Mouse (Mus musculus): ENCODE results near the gene Bcam. TPM values are rescaled to one million over a fixed set of nuclear protein-coding genes. Genes with fewer than 3 reads are reported as not detected.

Bcam gene
- polyA plus RNA-seq, 1 experiment from 2014 or later: 214 TPM

- WGBS: 87% methylated on average over 10 of the region's 10 CpGs
- Histone ChIP-seq H3K36me3 (ENCODE audit: control insufficient read depth, insufficient read depth, low read length) (peaks cover 89% of the 10 kb centered on the region), H3K27ac (ENCODE audit: low read depth, low read length) (no peak overlapping the region), H3K9ac (ENCODE audit: low read depth, low read length) (no peak overlapping the region), H3K27me3 (ENCODE audit: control insufficient read depth, insufficient read depth, low read length) (no peaks in the 10 kb centered on the region), H3K4me3 (ENCODE audit: low read length) (no peak overlapping the region), H3K4me2 (replicated peaks; ENCODE audit: low read depth, low read length) (no peak overlapping the region), H3K4me1 (ENCODE audit: control insufficient read depth, insufficient read depth, low read length) (no peaks in the 10 kb centered on the region), H3K9me3 (ENCODE audit: control insufficient read depth, low read length) (no peaks in the 10 kb centered on the region)
- no peak for ATAC-seq (ENCODE audit: low FRiP score, low TSS enrichment)
These were observed 36.6 kb downstream of the Bcam start for GRCm38 (mm10) chr7:19734178-19734666.

- ATAC-seq (ENCODE audit: low FRiP score, low TSS enrichment): no peak
- Histone ChIP-seq H3K27me3 (ENCODE audit: control insufficient read depth, insufficient read depth, low read length) (no peaks in the 10 kb centered on the region), H3K4me2 (replicated peaks; ENCODE audit: low read depth, low read length) (no peak overlapping the region), H3K9me3 (ENCODE audit: control insufficient read depth, low read length) (peaks cover 3% of the 10 kb centered on the region; the same call in 1 of the 2 replicates), H3K4me1 (ENCODE audit: control insufficient read depth, insufficient read depth, low read length) (no peaks in the 10 kb centered on the region), H3K4me3 (ENCODE audit: low read length) (no peak overlapping the region), H3K27ac (ENCODE audit: low read depth, low read length) (no peak overlapping the region), H3K36me3 (ENCODE audit: control insufficient read depth, insufficient read depth, low read length) (peaks cover 90% of the 10 kb centered on the region), H3K9ac (ENCODE audit: low read depth, low read length) (no peak overlapping the region)
- 90% methylated on average over 4 of the region's 4 CpGs for WGBS
These were observed 44.3 kb downstream of the Bcam start for GRCm38 (mm10) chr7:19726541-19726940.

DNA sequence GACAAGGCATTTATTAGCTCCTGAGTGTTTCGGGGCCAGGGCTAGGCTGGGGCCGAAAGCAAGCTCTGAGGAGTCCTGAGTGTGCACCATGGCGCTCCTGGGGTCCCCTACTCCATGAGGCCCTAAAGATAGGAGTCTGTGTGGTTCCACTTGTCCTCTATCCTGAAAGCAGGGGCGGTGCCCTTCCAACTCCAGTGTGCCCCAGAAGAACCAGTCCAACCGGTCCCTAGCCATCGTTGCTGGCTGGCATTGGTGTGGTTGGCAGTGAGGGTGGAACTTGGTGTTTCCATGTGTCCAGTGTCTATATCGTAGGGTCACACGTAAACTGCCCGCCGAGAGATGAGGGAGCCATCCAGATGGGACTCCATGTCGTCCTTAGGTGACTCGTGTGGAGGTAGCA is 46.6 kb downstream of the Bcam start:
- Histone ChIP-seq H3K9ac (ENCODE audit: low read depth, low read length) (no peak overlapping the region), H3K27me3 (ENCODE audit: control insufficient read depth, insufficient read depth, low read length) (no peaks in the 10 kb centered on the region), H3K4me2 (replicated peaks; ENCODE audit: low read depth, low read length) (no peak overlapping the region), H3K36me3 (ENCODE audit: control insufficient read depth, insufficient read depth, low read length) (peaks cover 75% of the 10 kb centered on the region), H3K27ac (ENCODE audit: low read depth, low read length) (no peak overlapping the region), H3K4me3 (ENCODE audit: low read length) (no peak overlapping the region), H3K9me3 (ENCODE audit: control insufficient read depth, low read length) (peaks cover 15% of the 10 kb centered on the region), H3K4me1 (ENCODE audit: control insufficient read depth, insufficient read depth, low read length) (no peaks in the 10 kb centered on the region)
- no peak for ATAC-seq (ENCODE audit: low FRiP score, low TSS enrichment)
- 93% methylated on average over 12 of the region's 12 CpGs for WGBS

DNA sequence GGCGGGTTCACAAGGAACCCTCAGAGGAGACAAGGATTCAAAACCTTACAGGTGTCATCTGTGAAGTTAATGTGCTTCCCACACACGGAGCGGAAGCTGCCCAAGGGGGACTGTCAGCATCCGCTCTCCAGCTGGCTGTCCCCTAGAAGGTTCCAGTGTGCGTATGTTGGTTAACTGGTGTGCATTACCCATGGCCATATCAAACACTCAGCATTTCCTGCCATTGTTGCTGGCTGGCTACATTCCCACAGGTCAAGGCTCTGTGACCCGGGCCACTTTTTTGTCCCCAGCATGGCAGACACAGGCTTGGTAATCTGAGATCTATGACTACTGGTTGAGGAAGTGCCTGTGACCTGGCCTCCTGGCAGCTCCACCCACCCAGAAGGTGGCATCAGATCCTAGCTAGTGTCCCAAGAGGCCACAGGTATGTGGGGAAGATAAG is 48.0 kb downstream of the Bcam start:
- no peak for ATAC-seq (ENCODE audit: low FRiP score, low TSS enrichment)
- Histone ChIP-seq H3K4me1 (ENCODE audit: control insufficient read depth, insufficient read depth, low read length) (no peaks in the 10 kb centered on the region), H3K4me2 (replicated peaks; ENCODE audit: low read depth, low read length) (no peak overlapping the region), H3K36me3 (ENCODE audit: control insufficient read depth, insufficient read depth, low read length) (peaks cover 64% of the 10 kb centered on the region), H3K27me3 (ENCODE audit: control insufficient read depth, insufficient read depth, low read length) (no peaks in the 10 kb centered on the region), H3K4me3 (ENCODE audit: low read length) (no peak overlapping the region), H3K27ac (ENCODE audit: low read depth, low read length) (peak overlapping the region; percentile 37; the same call in 1 of the 2 replicates), H3K9ac (ENCODE audit: low read depth, low read length) (no peak overlapping the region), H3K9me3 (ENCODE audit: control insufficient read depth, low read length) (peaks cover 15% of the 10 kb centered on the region)
- 91% methylated on average over 6 of the region's 6 CpGs for WGBS

DNA sequence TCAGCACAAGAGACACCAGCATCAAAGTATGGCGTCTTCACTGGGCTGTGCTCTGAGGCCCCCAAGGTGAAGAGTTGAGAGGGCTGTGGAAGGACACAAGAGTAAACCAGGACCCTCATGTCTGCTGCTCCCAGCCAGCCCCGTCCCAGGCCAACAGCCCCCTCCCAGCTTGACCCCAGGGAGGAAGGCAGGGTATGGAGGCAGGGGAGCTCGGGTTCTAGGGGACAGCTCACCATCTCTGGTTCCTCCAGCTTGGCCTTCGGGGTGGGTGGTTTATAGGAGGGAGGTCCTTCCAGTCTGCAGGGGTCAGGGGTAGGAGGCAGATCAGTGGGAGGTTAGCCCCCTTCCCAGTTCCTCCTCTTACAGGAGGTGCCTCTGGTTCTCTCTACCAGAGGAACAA is 51.6 kb downstream of the Bcam start:
- H3K9ac ChIP-seq (ENCODE audit: low read depth, low read length): no peak overlapping the region
- H3K27ac ChIP-seq (ENCODE audit: low read depth, low read length): no peak overlapping the region
- H3K4me1 ChIP-seq (ENCODE audit: control insufficient read depth, insufficient read depth, low read length): peaks cover 7% of the 10 kb centered on the region; the same call in 1 of the 2 replicates
- peaks cover 36% of the 10 kb centered on the region for H3K36me3 ChIP-seq (ENCODE audit: control insufficient read depth, insufficient read depth, low read length)
- H3K27me3 ChIP-seq (ENCODE audit: control insufficient read depth, insufficient read depth, low read length): no peaks in the 10 kb centered on the region
- 86% methylated on average over 4 of the region's 4 CpGs for WGBS
- no peak overlapping the region for H3K4me3 ChIP-seq (ENCODE audit: low read length)
- no peak for ATAC-seq (ENCODE audit: low FRiP score, low TSS enrichment)
- no peak overlapping the region for H3K4me2 ChIP-seq (replicated peaks; ENCODE audit: low read depth, low read length)
- peaks cover 15% of the 10 kb centered on the region for H3K9me3 ChIP-seq (ENCODE audit: control insufficient read depth, low read length)

GRCm38 (mm10) chr7:19718297-19718952 is 52.4 kb downstream of the Bcam start:
- no peak for ATAC-seq (ENCODE audit: low FRiP score, low TSS enrichment)
- H3K27me3 ChIP-seq (ENCODE audit: control insufficient read depth, insufficient read depth, low read length): no peaks in the 10 kb centered on the region
- 84% methylated on average over 5 of the region's 5 CpGs for WGBS
- peaks cover 15% of the 10 kb centered on the region for H3K9me3 ChIP-seq (ENCODE audit: control insufficient read depth, low read length)
- H3K4me2 ChIP-seq (replicated peaks; ENCODE audit: low read depth, low read length): no peak overlapping the region
- H3K36me3 ChIP-seq (ENCODE audit: control insufficient read depth, insufficient read depth, low read length): peaks cover 34% of the 10 kb centered on the region
- peaks cover 10% of the 10 kb centered on the region; the same call in 1 of the 2 replicates for H3K4me1 ChIP-seq (ENCODE audit: control insufficient read depth, insufficient read depth, low read length)
- no peak overlapping the region for H3K4me3 ChIP-seq (ENCODE audit: low read length)
- no peak overlapping the region for H3K9ac ChIP-seq (ENCODE audit: low read depth, low read length)
- H3K27ac ChIP-seq (ENCODE audit: low read depth, low read length): no peak overlapping the region

DNA sequence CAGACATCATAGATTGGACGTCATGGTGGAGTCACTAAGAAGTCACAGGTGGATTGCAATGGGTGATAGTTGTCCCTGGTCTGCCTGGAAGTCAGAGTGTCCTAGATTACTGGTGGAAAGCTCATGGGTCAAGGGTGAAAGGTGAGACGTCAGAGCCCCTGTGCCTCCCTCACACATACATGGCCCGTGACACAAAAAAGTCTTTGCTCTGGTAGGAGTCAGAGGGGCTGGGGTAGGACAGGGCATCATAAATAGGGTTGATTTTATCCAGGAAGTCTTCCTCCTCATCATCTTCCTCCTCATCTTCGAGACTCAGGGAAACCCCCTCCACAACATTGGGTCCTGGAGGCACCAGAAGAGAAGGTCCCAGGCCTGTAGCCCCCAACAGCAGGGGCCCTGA is 53.5 kb downstream of the Bcam start:
- Histone ChIP-seq H3K9me3 (ENCODE audit: control insufficient read depth, low read length) (peaks cover 15% of the 10 kb centered on the region), H3K27me3 (ENCODE audit: control insufficient read depth, insufficient read depth, low read length) (no peaks in the 10 kb centered on the region), H3K4me3 (ENCODE audit: low read length) (no peak overlapping the region), H3K9ac (ENCODE audit: low read depth, low read length) (no peak overlapping the region), H3K36me3 (ENCODE audit: control insufficient read depth, insufficient read depth, low read length) (peaks cover 33% of the 10 kb centered on the region), H3K27ac (ENCODE audit: low read depth, low read length) (no peak overlapping the region), H3K4me1 (ENCODE audit: control insufficient read depth, insufficient read depth, low read length) (peaks cover 10% of the 10 kb centered on the region; the same call in 1 of the 2 replicates), H3K4me2 (replicated peaks; ENCODE audit: low read depth, low read length) (no peak overlapping the region)
- no peak for ATAC-seq (ENCODE audit: low FRiP score, low TSS enrichment)
- WGBS: 83% methylated on average over 4 of the region's 4 CpGs

- Histone ChIP-seq H3K4me2 (replicated peaks; ENCODE audit: low read depth, low read length) (no peak overlapping the region), H3K4me3 (ENCODE audit: low read length) (no peak overlapping the region; the same call in 1 of the 2 replicates), H3K27ac (ENCODE audit: low read depth, low read length) (no peak overlapping the region), H3K36me3 (ENCODE audit: control insufficient read depth, insufficient read depth, low read length) (peaks cover 36% of the 10 kb centered on the region), H3K9me3 (ENCODE audit: control insufficient read depth, low read length) (peaks cover 15% of the 10 kb centered on the region), H3K4me1 (ENCODE audit: control insufficient read depth, insufficient read depth, low read length) (peaks cover 10% of the 10 kb centered on the region; the same call in 1 of the 2 replicates), H3K9ac (ENCODE audit: low read depth, low read length) (no peak overlapping the region), H3K27me3 (ENCODE audit: control insufficient read depth, insufficient read depth, low read length) (no peaks in the 10 kb centered on the region)
- WGBS: 89% methylated on average over 2 of the region's 2 CpGs
- ATAC-seq (ENCODE audit: low FRiP score, low TSS enrichment): no peak
These were observed 54.0 kb downstream of the Bcam start for GRCm38 (mm10) chr7:19716822-19717221.

GRCm38 (mm10) chr7:19716055-19716682 is 54.6 kb downstream of the Bcam start:
- peak overlapping the region; percentile 75 for H3K27ac ChIP-seq (ENCODE audit: low read depth, low read length)
- peaks cover 40% of the 10 kb centered on the region for H3K36me3 ChIP-seq (ENCODE audit: control insufficient read depth, insufficient read depth, low read length)
- H3K4me2 ChIP-seq (replicated peaks; ENCODE audit: low read depth, low read length): peak overlapping the region; percentile 58
- H3K9me3 ChIP-seq (ENCODE audit: control insufficient read depth, low read length): peaks cover 8% of the 10 kb centered on the region
- no peak for ATAC-seq (ENCODE audit: low FRiP score, low TSS enrichment)
- 5% methylated on average over 18 of the region's 18 CpGs for WGBS
- H3K4me3 ChIP-seq (ENCODE audit: low read length): peak overlapping the region; percentile 35
- H3K4me1 ChIP-seq (ENCODE audit: control insufficient read depth, insufficient read depth, low read length): peaks cover 10% of the 10 kb centered on the region; the same call in 1 of the 2 replicates
- H3K27me3 ChIP-seq (ENCODE audit: control insufficient read depth, insufficient read depth, low read length): no peaks in the 10 kb centered on the region
- H3K9ac ChIP-seq (ENCODE audit: low read depth, low read length): peak overlapping the region; percentile 51

Measured in kidney, embryonic 14.5 days (tissue).